Mouse (Mus musculus) Patski (cell line): Measurements from ENCODE around the gene Tuba3b. TPM values are rescaled to one million over a fixed set of nuclear protein-coding genes. Genes with fewer than 3 reads are reported as not detected.

ENCODE experiments used
- ATAC-seq: fragments of 100-300 bp; one replicate; pipeline ENCODE4 v1.8.0; 2021
- CTCF ChIA-PET: fragments of 350-600 bp; sonication (Branson Sonifier 250); formaldehyde crosslinking; loops from one replicate; lab custom pipeline; 2022; ENCODE audit warnings: inconsistent platforms; lab: Charles Lee
- POLR2A ChIA-PET: fragments of 350-600 bp; sonication (Branson Sonifier 250); formaldehyde crosslinking; loops from one replicate; lab custom pipeline; 2022; ENCODE audit warnings: antibody characterized with exemption, inconsistent platforms; lab: Charles Lee
- DNase-seq: peaks from one replicate; pipeline ENCODE4 v3.0.0-alpha.2; 2011; ENCODE audit warnings: low read depth, low spot score
- H3K27me3 ChIP-seq: fragments of 371-371 bp; one replicate; pipeline ENCODE4 v1.5.1; 2021
- CTCF ChIP-seq: fragments of 100-300 bp; IDR thresholded peaks from one replicate; pipeline ENCODE4 v1.5.1; 2021
- in situ Hi-C: fragments of 300-500 bp; cut with MboI; formaldehyde crosslinking; loops from 3 replicates; pipeline ENCODE4 v1.11.1; 2018; ENCODE audit warnings: low pct_unique_long_range_greater_than_20kb, mixed read lengths
- polyA plus RNA-seq: library from polyadenylated mRNA; unstranded; gene quantifications from one replicate; pipeline ENCODE4 v1.2.3, GENCODE M21; 2021

Tuba3b gene
- polyA plus RNA-seq, 1 experiment from 2014 or later, result not detected

DNA sequence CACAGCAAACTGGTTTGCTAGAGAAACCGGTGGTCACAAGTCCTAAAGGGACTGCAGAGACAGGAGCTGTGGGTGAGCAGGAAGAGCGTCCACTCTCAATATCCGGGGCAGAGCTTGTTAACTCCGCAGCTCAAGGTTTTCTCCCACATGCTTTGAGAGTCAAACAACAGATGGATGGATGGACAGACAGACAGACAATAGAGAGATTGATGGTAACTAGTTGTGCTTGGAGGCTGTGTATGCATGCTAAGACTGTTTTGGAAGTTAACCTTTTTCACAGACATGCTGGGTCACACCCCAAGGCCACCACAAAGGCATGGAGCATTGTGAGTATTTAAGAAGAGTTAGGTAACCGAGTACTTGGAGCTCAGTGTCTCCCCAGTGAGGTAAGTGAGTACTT lies 6.9 kb upstream of the Tuba3b start:
- TF ChIP-seq CTCF, result no peak
- no peak for ATAC-seq

DNA sequence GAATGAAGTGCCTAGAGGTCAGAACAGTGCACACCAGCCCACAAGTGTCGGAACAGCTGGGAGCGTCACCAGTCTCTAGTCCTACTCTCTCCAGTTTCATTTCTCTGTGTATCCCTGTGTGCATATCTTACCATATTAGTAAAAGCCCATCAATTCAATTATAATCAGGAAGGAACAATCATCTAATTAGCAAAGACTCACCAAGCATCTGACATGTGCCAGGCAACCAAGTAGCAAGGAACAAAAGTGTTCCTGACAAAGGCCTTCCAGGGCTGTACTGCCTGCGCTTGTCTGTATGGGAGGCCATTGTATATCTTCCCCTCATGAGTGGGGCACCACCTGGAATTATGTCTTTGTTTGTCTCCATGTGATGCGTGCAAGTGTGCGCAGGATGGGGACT lies 4.7 kb upstream of the Tuba3b start:
- ATAC-seq (no peak), DNase-seq (no peak)
- no peaks in the 10 kb centered on the region for H3K27me3 ChIP-seq
- in situ Hi-C loops, result no loop called here
- ChIA-PET CTCF (no interaction called here), POLR2A (no interaction called here)
- TF ChIP-seq CTCF, result no peak

More for the DNA sequence above, 6.9 kb upstream of the Tuba3b start:
- POLR2A ChIA-PET, result no interaction called here
- CTCF ChIA-PET, result interaction anchor here (0.9 kb wide), 1 partner anchor 29 kb away, joined by 3 read pairs; no protein-coding TSS in a partner anchor
- no peak for DNase-seq
- H3K27me3 ChIP-seq, result no peaks in the 10 kb centered on the region
- in situ Hi-C loops, result no loop called here

DNA sequence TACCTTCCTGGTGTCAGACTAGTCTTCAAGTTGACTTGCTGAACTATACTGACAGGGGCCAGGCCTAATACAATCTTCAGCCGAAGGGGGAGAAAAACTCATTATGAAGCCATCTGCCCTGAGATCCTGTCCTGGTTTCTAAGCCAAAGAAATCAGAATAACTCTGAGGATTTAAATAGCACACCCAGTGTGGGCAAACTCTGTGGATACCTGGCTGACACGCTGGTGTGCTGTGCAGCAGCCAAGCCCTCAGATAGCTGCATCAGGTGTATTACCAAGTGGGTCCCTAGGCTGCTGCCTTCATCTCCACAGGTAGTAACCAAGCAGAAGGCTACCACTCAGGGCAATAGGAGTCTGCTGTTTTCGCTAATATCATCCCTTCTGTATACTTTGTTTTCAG lies 2.9 kb upstream of the Tuba3b start:
- in situ Hi-C loops, result no loop called here
- no peak for ATAC-seq
- ChIA-PET POLR2A (no interaction called here), CTCF (no interaction called here)
- TF ChIP-seq CTCF, result no peak
- no peaks in the 10 kb centered on the region for H3K27me3 ChIP-seq
- DNase-seq, result no peak

DNA sequence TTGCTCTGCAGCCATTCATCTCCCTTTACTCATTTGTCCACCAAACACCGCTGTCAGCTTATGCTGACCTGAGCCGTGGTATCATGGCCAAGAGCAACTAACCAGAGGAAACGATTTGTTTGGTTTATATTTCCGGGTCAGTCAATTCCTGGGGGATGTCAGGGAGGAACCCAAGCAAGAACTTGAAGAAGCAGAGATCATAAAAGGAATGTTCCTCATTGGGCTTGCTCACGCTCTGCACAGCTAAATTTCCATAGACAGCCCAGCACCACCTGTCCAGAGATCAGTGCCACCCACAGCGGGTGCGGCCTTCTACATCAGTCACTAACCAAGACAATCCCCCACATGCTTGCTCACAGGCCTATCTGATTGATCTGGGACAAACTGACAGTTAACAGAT lies 1.3 kb upstream of the Tuba3b start, which contains the start of gene Lmntd1:
Gene Lmntd1 (minus strand): TSS at position 101 of the 400 bp plus-strand sequence.
- ATAC-seq, result no peak
- ChIA-PET POLR2A (no interaction called here), CTCF (no interaction called here)
- in situ Hi-C loops, result no loop called here
- TF ChIP-seq CTCF, result no peak
- DNase-seq, result no peak
- H3K27me3 ChIP-seq, result no peaks in the 10 kb centered on the region

DNA sequence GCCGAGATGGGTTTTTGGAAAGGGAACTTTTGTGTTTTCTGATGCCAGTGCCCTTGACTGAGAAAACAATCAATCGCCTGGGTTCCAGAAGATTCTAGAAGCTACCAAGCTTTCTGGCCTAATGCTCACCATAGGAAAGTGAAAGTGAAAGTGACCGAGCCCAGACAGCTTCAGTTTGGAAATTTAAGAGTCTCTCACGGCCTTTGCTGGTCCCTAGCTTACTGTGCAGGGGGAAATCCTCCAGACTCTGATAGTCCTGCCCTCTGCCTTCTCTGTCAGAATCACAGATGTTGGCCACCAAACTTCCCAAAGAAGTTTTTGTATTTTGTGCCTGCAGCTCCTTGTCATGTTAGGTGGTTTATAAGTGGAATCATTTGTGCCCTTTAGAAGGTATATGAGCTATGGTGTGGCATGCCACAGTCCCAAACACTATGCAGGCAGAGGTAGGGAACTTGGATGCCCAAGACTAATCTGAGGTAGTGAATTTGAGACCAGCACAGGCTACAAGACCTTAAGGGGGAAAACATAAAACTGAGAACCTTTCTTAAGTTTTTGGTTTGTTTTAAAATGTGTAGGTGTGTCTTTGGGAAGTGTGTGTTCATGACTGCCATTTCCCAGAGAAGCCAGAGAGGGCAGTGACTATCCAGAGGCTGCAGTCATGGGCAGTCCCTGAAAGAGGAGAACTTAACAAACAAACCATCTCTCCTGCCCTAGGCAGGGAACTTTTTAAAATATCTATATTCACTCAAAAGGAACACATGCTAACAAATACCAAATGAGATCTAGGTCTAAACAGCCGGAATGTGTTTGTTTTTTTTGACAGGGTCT lies 1.1 kb downstream of the Tuba3b start:
- CTCF ChIA-PET, result interaction anchor here (1.3 kb wide), 1 partner anchor 9 kb away, joined by 3 read pairs; no protein-coding TSS in a partner anchor
- ATAC-seq (no peak), DNase-seq (no peak)
- no peak for TF ChIP-seq CTCF
- POLR2A ChIA-PET, result no interaction called here
- in situ Hi-C loops, result no loop called here
- no peaks in the 10 kb centered on the region for H3K27me3 ChIP-seq

DNA sequence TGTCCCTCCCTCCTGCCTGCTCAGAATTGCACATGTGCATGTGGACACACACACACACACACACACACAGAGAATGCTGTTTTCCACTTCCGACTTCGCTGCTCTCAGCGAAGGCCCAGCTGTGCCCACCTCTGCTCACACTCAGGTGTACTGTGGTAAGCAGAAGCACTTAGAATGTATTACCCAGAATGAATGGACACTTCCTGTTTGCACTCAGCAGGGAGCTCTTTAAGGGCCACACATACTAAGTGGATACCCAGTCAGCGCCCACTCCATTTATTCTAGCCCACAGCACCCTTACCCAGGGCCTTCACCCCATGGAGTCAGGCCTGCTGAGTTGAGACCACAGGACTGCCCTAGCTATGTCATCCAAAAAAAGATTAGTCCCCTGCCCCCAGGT lies 7.6 kb downstream of the Tuba3b start:
- DNase-seq, result no peak
- ATAC-seq, result no peak
- TF ChIP-seq CTCF, result no peak
- POLR2A ChIA-PET, result no interaction called here
- CTCF ChIA-PET, result no interaction called here
- in situ Hi-C loops, result no loop called here
- no peaks in the 10 kb centered on the region for H3K27me3 ChIP-seq

DNA sequence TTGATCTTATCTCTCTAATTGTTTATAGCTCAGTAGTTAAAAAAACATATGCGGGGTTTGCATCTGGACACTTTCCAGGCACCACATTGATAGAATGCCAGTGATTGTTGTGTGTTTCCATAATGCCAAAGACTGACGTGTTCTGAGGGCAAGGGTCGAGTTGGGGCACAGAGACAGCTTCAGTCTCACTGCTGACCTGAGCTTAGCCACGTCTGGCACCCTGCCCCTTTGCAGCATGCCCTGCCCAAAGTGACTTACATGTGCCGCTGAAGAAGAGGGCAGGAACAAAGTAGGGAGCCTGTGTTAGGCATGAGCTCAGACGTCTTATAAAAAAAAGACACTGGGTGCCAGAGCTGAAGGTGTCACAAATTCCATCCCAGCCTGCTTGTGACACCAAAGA lies 14.7 kb downstream of the Tuba3b start:
- CTCF ChIA-PET, result no interaction called here
- in situ Hi-C loops, result no loop called here
- POLR2A ChIA-PET, result no interaction called here
- ATAC-seq (no peak), DNase-seq (no peak)
- no peaks in the 10 kb centered on the region for H3K27me3 ChIP-seq
- no peak for TF ChIP-seq CTCF

DNA sequence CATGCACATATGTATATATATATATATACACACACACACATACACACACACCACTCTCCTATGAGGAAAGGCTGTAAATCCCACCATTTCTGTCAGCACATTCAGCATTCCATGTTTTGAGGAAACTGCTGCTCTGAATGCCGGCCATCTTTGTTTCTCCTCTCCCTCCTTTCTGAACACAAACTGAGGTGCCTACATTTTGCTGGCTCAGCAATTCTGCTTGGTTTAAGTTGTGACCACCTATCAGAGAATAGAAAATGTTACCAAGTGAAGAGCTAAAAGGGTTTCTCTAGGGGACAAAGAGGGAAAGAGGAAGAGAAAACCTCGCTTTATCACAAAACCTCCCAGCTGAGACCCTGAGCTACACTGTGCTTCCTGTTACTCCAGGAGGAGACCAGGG lies 18.9 kb downstream of the Tuba3b start:
- DNase-seq (no peak), ATAC-seq (no peak)
- POLR2A ChIA-PET, result no interaction called here
- in situ Hi-C loops, result no loop called here
- CTCF ChIA-PET, result no interaction called here
- H3K27me3 ChIP-seq, result no peaks in the 10 kb centered on the region
- TF ChIP-seq CTCF, result no peak

DNA sequence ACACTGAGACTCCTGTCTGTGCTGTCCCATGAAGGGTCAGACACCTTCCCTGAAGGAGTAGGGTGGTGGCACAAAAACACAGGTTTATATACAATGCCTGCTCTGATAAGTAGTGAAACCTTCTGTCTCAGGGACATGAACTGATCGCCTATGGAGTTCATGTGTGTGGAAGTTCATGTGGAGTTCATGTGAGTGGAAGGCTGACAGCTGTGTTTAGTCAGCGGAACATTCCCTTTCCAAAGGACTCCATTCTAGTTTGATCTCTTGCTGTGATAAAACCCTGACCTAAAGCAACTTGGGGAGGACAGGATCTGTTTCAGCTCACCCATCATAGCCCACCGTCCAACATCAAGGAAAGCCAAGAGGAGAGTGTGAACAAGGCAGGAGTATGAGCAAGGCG lies 21.1 kb downstream of the Tuba3b start:
- CTCF ChIA-PET, result no interaction called here
- H3K27me3 ChIP-seq, result no peaks in the 10 kb centered on the region
- in situ Hi-C loops, result no loop called here
- POLR2A ChIA-PET, result no interaction called here
- DNase-seq (no peak), ATAC-seq (no peak)
- TF ChIP-seq CTCF, result no peak

DNA sequence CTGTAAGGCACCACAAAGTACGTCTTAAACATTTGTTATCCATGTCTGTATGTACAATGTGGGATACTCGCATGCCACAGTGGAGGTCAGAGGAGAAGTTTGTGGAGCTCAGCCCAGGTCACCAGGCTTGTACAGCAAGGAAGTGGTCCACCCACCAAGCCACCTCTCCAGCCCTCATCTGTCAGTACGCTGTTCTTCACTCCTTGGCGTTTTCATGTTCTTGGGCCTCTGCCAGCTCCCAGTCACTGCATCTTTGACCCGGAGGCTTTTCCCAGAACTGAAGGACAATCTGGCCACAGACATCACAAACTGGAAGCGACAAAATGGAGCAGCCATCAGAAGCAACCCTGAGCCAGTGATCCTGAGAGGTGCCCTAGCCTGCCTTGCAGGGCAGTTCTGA lies 22.7 kb downstream of the Tuba3b start:
- TF ChIP-seq CTCF, result no peak
- DNase-seq (no peak), ATAC-seq (no peak)
- CTCF ChIA-PET, result interaction anchor here (0.7 kb wide), 1 partner anchor 30 kb away, joined by 3 read pairs; no protein-coding TSS in a partner anchor
- in situ Hi-C loops, result no loop called here
- POLR2A ChIA-PET, result no interaction called here
- no peaks in the 10 kb centered on the region for H3K27me3 ChIP-seq

DNA sequence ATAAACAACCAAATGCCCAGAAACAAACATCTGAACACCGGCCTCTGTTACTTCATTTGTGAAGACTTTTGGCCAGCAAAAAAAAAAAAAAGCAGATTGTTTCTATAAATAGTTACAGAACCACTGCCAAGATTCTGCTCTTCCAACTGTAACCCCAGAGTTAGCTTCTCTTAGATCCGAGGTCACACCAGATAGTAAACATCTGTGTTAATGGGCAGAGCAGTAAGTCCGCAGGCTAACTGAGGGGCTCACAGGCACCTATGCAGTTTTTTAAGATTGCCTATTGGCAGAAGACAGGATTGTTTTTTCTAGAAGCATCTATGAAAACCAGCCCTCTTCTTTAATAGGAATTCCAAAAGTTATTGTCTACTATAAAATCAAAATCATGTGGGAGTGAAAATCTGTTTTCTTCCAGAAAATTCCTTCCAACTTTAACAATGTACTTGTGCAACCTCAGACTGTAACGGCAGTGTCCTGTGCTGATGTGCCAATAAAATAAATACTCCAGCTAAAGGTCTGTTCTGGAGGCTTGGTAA lies 25.5 kb downstream of the Tuba3b start:
- no peak for TF ChIP-seq CTCF
- ATAC-seq, result no peak

More for the DNA sequence above, 25.5 kb downstream of the Tuba3b start:
- H3K27me3 ChIP-seq, result no peaks in the 10 kb centered on the region
- POLR2A ChIA-PET, result no interaction called here
- in situ Hi-C loops, result no loop called here
- CTCF ChIA-PET, result interaction anchor here (1.5 kb wide), 1 partner anchor 10 kb away, joined by 3 read pairs; no protein-coding TSS in a partner anchor
- DNase-seq, result no peak
